Mouse (Mus musculus) spleen, adult 2 months (tissue): ENCODE results near the gene Tmem156. TPM values are rescaled to one million over a fixed set of nuclear protein-coding genes. Genes with fewer than 3 reads are reported as not detected.

Experiments
- DNase-seq, 2 experiments: peaks; one replicate each; pipeline versions ENCODE4 v3.0.0 to v3.0.0-alpha.2; 2012 to 2021; ENCODE audit warnings: low spot score in 2 of 2, low read depth in 1 of 2
- H3K27ac ChIP-seq: fragments of 200-500 bp; 2 replicates; pipeline ENCODE4 v1.5.1; 2012; ENCODE audit warnings: low read length, inconsistent platforms; ENCODE audit not compliant: insufficient read depth
- H3K27me3 ChIP-seq: fragments of 200-500 bp; 2 replicates; pipeline ENCODE4 v1.6.1; 2012; ENCODE audit warnings: mild to moderate bottlenecking, moderate library complexity, low read length, inconsistent platforms; ENCODE audit not compliant: control insufficient read depth, insufficient read depth
- H3K36me3 ChIP-seq: fragments of 200-500 bp; 2 replicates; pipeline ENCODE4 v1.6.1; 2012; ENCODE audit warnings: mild to moderate bottlenecking, low read length, inconsistent platforms; ENCODE audit not compliant: control insufficient read depth, insufficient read depth
- H3K4me1 ChIP-seq: fragments of 200-500 bp; 2 replicates; pipeline ENCODE4 v1.6.1; 2011; ENCODE audit warnings: inconsistent platforms; ENCODE audit not compliant: control insufficient read depth, insufficient read depth, insufficient read length
- H3K4me3 ChIP-seq: fragments of 200-500 bp; 2 replicates; pipeline ENCODE4 v1.5.1; 2011; ENCODE audit warnings: mild to moderate bottlenecking, inconsistent platforms; ENCODE audit not compliant: insufficient read depth, insufficient read length; ENCODE audit errors: extremely low read depth
- CTCF ChIP-seq: fragments of 200-500 bp; IDR thresholded peaks from 2 replicates; pipeline ENCODE4 v1.5.1; 2011; ENCODE audit warnings: mild to moderate bottlenecking, inconsistent platforms; ENCODE audit not compliant: insufficient read depth, insufficient read length, insufficient replicate concordance; ENCODE audit errors: extremely low read depth
- POLR2A ChIP-seq: fragments of 200-500 bp; IDR thresholded peaks from 2 replicates; pipeline ENCODE4 v1.6.1; 2011; ENCODE audit warnings: low read depth, low read length, inconsistent platforms
- WGBS: fragments of 180-500 bp; shearing (Covaris S2); methylation state at CpG from one replicate; pipeline ENCODE4 v1.1.7; 2018; 5-methylcytosine and 5-hydroxymethylcytosine counted together
- polyA plus RNA-seq: library from polyadenylated mRNA; depleted of rRNA; stranded (reverse); fragments of >200 nt; gene quantifications from 2 replicates; pipeline ENCODE4 v1.2.3, GENCODE M21; 2012; rRNA removed

The Tmem156 gene
- 2.5 and 2.9 TPM in 2 replicates for polyA plus RNA-seq

- Histone ChIP-seq H3K27me3 (no peaks in the 10 kb centered on the region), H3K4me1 (no peaks in the 10 kb centered on the region), H3K4me3 (peak within 1 kb of the TSS; percentile 46), H3K27ac (peak within 1 kb of the TSS; percentile 54; the same call in 1 of the 2 replicates), H3K36me3 (no peaks in the 10 kb centered on the region)
- WGBS = 66% methylated on average over 5 of the region's 5 CpGs
- TF ChIP-seq CTCF (no peak), POLR2A (no peak)
- DNase-seq = no peak
Measured at GRCm38 (mm10) chr5:65091921-65092320, at the start of gene Tmem156. Gene Tmem156, minus strand, starts transcription at chr5:65092132.

DNA sequence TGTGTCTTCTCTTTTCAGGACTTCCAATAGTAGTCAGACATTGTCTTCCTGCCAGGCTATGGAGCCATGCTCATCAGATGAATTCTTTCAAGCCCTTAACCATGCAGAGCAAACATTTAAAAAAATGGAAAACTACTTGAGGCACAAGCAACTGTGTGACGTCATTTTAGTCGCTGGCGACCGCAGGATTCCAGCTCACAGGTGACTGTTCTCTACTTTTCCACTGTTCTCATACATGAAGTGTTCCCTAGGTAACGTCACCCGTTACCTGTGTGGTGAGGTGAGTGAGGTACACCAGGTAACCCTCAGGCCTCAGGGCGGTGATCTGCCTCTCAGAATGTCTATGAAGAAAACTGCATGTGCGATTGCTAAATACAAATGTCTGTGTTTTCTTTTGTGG, 49.3 kb upstream of the Tmem156 start:
- TF ChIP-seq CTCF (no peak), POLR2A (no peak)
- Histone ChIP-seq H3K4me1 (no peaks in the 10 kb centered on the region), H3K36me3 (peaks cover 12% of the 10 kb centered on the region), H3K4me3 (no peak overlapping the region), H3K27ac (no peak overlapping the region), H3K27me3 (no peaks in the 10 kb centered on the region)
- no peak for DNase-seq
- 94% methylated on average over 8 of the region's 8 CpGs for WGBS

DNA sequence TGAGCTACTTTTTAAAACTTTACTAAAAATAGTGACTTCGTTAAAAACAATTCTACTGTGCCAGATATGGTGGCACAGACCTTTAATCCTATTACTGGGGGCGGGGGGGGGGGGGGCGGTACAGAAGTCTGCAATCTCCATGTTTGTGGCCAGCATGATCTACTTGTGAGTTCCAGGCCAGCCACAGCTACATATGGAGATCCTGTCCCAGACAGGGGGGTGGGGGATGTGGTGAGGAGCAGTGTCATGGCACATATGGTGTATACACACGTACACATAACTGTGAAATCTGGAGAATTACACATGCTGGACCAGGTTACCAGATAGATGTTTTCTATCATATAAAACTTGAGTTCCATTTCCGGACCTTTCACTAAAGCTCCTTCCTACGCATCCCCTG, 45.1 kb upstream of the Tmem156 start:
- Histone ChIP-seq H3K4me3 (no peak overlapping the region), H3K36me3 (peaks cover 4% of the 10 kb centered on the region), H3K4me1 (no peaks in the 10 kb centered on the region), H3K27me3 (no peaks in the 10 kb centered on the region), H3K27ac (no peak overlapping the region)
- WGBS = 89% methylated on average over 6 of the region's 6 CpGs
- DNase-seq = no peak
- TF ChIP-seq CTCF (no peak), POLR2A (no peak)

DNA sequence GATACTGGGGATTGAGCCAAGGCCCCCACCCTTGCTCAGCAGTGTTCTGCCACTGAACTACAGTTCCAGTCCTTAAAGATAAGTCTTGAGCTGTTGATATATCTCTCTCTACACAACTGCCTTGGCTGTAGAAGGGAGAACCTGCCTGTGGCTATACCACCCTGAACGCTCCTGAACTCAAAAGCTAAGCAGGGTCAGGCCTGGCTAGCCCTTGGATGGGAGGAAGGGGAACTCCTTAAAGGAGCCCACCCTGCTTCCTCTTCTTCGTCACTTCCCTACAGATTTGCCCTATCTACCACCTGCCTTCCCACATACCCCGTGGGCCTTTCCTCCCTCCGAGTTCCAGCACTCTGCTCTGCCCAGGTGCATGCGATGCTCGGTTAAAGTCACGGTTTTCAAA, 44.2 kb upstream of the Tmem156 start:
- Histone ChIP-seq H3K4me1 (no peaks in the 10 kb centered on the region), H3K36me3 (no peaks in the 10 kb centered on the region; the same call in 1 of the 2 replicates), H3K27me3 (no peaks in the 10 kb centered on the region), H3K4me3 (no peak overlapping the region), H3K27ac (no peak overlapping the region)
- DNase-seq = no peak
- WGBS = 61% methylated on average over 7 of the region's 7 CpGs
- TF ChIP-seq CTCF (no peak), POLR2A (no peak)

- no peak overlapping the region for H3K4me3 ChIP-seq
- WGBS = 81% methylated on average over 20 of the region's 20 CpGs
Measured at GRCm38 (mm10) chr5:65131211-65131879, 39.4 kb upstream of the Tmem156 start.

GRCm38 (mm10) chr5:65130528-65131210, 38.7 kb upstream of the Tmem156 start:
- 73% methylated on average over 12 of the region's 12 CpGs for WGBS
- Histone ChIP-seq H3K4me1 (no peaks in the 10 kb centered on the region), H3K27ac (no peak overlapping the region), H3K27me3 (no peaks in the 10 kb centered on the region), H3K4me3 (no peak overlapping the region), H3K36me3 (no peaks in the 10 kb centered on the region)
- no peak for DNase-seq
- no peak for TF ChIP-seq POLR2A
- no peak for TF ChIP-seq CTCF

More at GRCm38 (mm10) chr5:65131211-65131879, 39.4 kb upstream of the Tmem156 start:
- no peaks in the 10 kb centered on the region for H3K4me1 ChIP-seq
- H3K36me3 ChIP-seq = no peaks in the 10 kb centered on the region
- TF ChIP-seq CTCF (no peak), POLR2A (no peak)
- no peak overlapping the region for H3K27ac ChIP-seq
- no peaks in the 10 kb centered on the region for H3K27me3 ChIP-seq
- no peak for DNase-seq

GRCm38 (mm10) chr5:65128481-65128880, 36.5 kb upstream of the Tmem156 start:
- Histone ChIP-seq H3K27ac (no peak overlapping the region), H3K27me3 (no peaks in the 10 kb centered on the region), H3K4me3 (no peak overlapping the region), H3K4me1 (no peaks in the 10 kb centered on the region), H3K36me3 (no peaks in the 10 kb centered on the region)
- WGBS = 35% methylated on average over 2 of the region's 2 CpGs
- no peak for DNase-seq
- TF ChIP-seq CTCF = no peak
